Mouse (Mus musculus) urinary bladder, postnatal 4 days (tissue): ENCODE data around the gene Cdh13.
"Not testable (repeated sequence)": the region's sequence is repeated elsewhere in the genome, so short reads cannot be mapped to it uniquely, and the experiment has no call there.

Source experiments
- DNase-seq, 2 experiments: peaks; one replicate each; pipeline ENCODE4 v3.0.0; 2021 to 2022; ENCODE audit warnings: low spot score in 2 of 2

The Cdh13 gene

GRCm38 (mm10) chr8:119351647-119352046, 1068.1 kb downstream of the Cdh13 start:
- DNase-seq = no peak

GRCm38 (mm10) chr8:119352977-119353658, 1069.6 kb downstream of the Cdh13 start:
- DNase-seq = no peak

- no peak for DNase-seq
Measured at GRCm38 (mm10) chr8:119353659-119354023, 1070.1 kb downstream of the Cdh13 start.

- not testable (repeated sequence) for DNase-seq
Measured at GRCm38 (mm10) chr8:119356631-119357030, 1073.1 kb downstream of the Cdh13 start.

GRCm38 (mm10) chr8:119358175-119358574, 1074.6 kb downstream of the Cdh13 start:
- no peak for DNase-seq

GRCm38 (mm10) chr8:119358836-119359235, 1075.3 kb downstream of the Cdh13 start:
- peak; percentile 29 to 73 for DNase-seq

GRCm38 (mm10) chr8:119360686-119361295, 1077.3 kb downstream of the Cdh13 start:
- DNase-seq = no peak
